ENCODE assay signal across 8 mouse cellular contexts in the genomic region with DNA sequence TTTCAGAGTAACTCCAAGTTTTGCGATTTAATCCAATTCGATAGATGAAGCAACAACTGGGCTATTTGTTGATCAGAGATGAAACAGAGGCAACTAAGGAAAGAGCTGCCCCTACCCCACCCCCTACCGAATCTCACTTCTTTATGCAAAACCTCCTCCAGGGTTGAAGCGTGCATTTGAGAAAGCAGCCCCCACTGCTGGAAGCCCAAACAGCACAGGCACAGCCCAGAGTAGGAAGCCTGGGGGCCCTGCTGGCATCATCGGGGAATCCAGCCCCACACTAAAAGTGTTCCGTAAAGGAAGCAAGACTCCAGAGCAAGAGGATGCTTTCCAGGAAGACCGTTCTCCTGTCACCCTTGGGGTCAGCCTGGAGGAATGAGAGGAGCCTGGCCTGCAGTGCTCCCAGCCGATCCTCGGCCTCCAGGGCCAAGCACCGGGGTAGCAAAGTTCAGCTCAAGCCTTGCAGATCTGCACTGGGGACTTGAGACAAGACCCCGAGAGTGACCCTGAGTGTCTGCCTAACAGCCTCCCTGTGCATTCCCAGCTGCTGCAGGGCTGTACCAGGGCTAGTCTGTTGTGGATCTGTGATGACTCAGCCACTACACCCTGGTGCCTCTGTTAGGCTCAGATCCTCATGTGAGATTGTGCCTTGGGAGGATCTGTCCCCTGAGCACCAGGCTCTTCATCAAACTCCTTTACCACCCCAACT. TPM values are rescaled to one million over a fixed set of nuclear protein-coding genes. Genes with fewer than 3 reads are reported as not detected.
DNase-seq lines count a peak whose midpoint lies in the region; ATAC-seq and TF ChIP-seq lines count a peak whose summit lies in the region.

No protein-coding gene starts in this region.

- ATAC-seq in heart, embryonic 12.5 days (ENCODE audit: insufficient number of reproducible peaks, low FRiP score), result peak; percentile 78
- ATAC-seq in Patski, result peak; percentile 80
- ATAC-seq in granulocyte monocyte progenitor cell, adult 5-6 weeks (replicated peaks; ENCODE audit: poor library complexity, severe bottlenecking), result 0 out of 2 replicates have a peak, but pooled peaks have one; percentile 22
- 0 out of 2 replicates have a peak, but pooled peaks have one; percentile 24 for ATAC-seq in liver, embryonic 16.5 days (ENCODE audit: low read depth)
- no peak for ATAC-seq in activated CD4-positive, CD25-positive, alpha-beta regulatory T cell, adult 4 months

- WGBS in heart, embryonic 12.5 days, result 9% methylated on average over 11 of the region's 11 CpGs
- WGBS in liver, embryonic 16.5 days (ENCODE audit: insufficient replicate concordance), result 52% methylated on average over 11 of the region's 11 CpGs

- no peaks in the 10 kb centered on the region for H3K27me3 ChIP-seq in heart, embryonic 12.5 days (replicated peaks)
- no peaks in the 10 kb centered on the region for H3K27me3 ChIP-seq in Patski
- no peaks in the 10 kb centered on the region for H3K27me3 ChIP-seq in liver, embryonic 16.5 days (ENCODE audit: control insufficient read depth, insufficient read depth, low read depth, low read length)

- H3K4me2 ChIP-seq in heart, embryonic 12.5 days, result peak overlapping the region; percentile 54
- H3K4me2 ChIP-seq in liver, embryonic 16.5 days (ENCODE audit: low read depth, low read length), result no peak overlapping the region

- POLR2A ChIA-PET in Patski (lab: Charles Lee), result interaction anchor here (0.6 to 0.9 kb wide), 2 partner anchors 13 to 606 kb away, joined by 3 read pairs; no protein-coding TSS in a partner anchor

- CTCF ChIA-PET in Patski (lab: Charles Lee), result no interaction called here

- H3K9ac ChIP-seq in heart, embryonic 12.5 days, result peak overlapping the region; percentile 49
- no peak overlapping the region for H3K9ac ChIP-seq in liver, embryonic 16.5 days (ENCODE audit: low read depth, low read length)

- H3K36me3 ChIP-seq in heart, embryonic 12.5 days, result peaks cover 35% of the 10 kb centered on the region
- no peaks in the 10 kb centered on the region for H3K36me3 ChIP-seq in liver, embryonic 16.5 days (ENCODE audit: control insufficient read depth, insufficient read depth)

- peak overlapping the region; percentile 77 for H3K27ac ChIP-seq in heart, embryonic 12.5 days (ENCODE audit: poor library complexity, severe bottlenecking)
- no peak overlapping the region for H3K27ac ChIP-seq in liver, embryonic 16.5 days (ENCODE audit: low read length)

- no peak for DNase-seq in heart, postnatal 25 days (ENCODE audit: low spot score)
- DNase-seq in Patski (ENCODE audit: low read depth, low spot score), result no peak
- DNase-seq in layer of hippocampus, postnatal 14 days (ENCODE audit: low spot score in 2 of 2), result no peak
- no peak for DNase-seq in spleen, adult 12 weeks (ENCODE audit: low spot score)

- intact Hi-C loops in heart, postnatal 25 days (cut with DNase I), result no loop called here

- H3K4me3 ChIP-seq in heart, embryonic 12.5 days, result no peak overlapping the region
- no peak overlapping the region for H3K4me3 ChIP-seq in liver, embryonic 16.5 days (ENCODE audit: low read depth, low read length)

- in situ Hi-C loops in Patski (cut with MboI; ENCODE audit: low pct_unique_long_range_greater_than_20kb), result no loop called here

- H3K4me1 ChIP-seq in heart, embryonic 12.5 days (replicated peaks), result peaks cover 45% of the 10 kb centered on the region
- H3K4me1 ChIP-seq in liver, embryonic 16.5 days (ENCODE audit: control insufficient read depth, low read depth, low read length), result no peaks in the 10 kb centered on the region

- no peak for TF ChIP-seq CTCF in Patski (IDR thresholded peaks at IDR 0.05)

- no peaks in the 10 kb centered on the region for H3K9me3 ChIP-seq in heart, embryonic 12.5 days (replicated peaks)
- no peaks in the 10 kb centered on the region for H3K9me3 ChIP-seq in liver, embryonic 16.5 days (replicated peaks; ENCODE audit: control insufficient read depth, low read length)

RNA-seq across cellular contexts. Expression of gene Pbx1, which starts 15.2 kb away (rescaled TPM):
- 26.2 and 26.3 TPM in 2 replicates for polyA plus RNA-seq in heart, embryonic 12.5 days (2016; fragmentation: Nextera tagmentation; extraction: Ambion mirVana)
- 10 to 100 TPM; 51.3 to 55.2 TPM for total RNA-seq in heart, postnatal 25 days (2021)
- polyA plus RNA-seq in Patski (2021), result 49.9 TPM
- 4.9 and 8.2 TPM in 2 replicates for total RNA-seq in granulocyte monocyte progenitor cell, adult 5-6 weeks (2014; fragmentation: Nextera tagmentation)
- 4.1 and 4.7 TPM in 2 replicates for total RNA-seq in granulocyte monocyte progenitor cell, adult 5-6 weeks (2017)
- polyA plus RNA-seq in liver, embryonic 16.5 days (2015; fragmentation: Nextera tagmentation; extraction: Ambion mirVana), result 1.8 and 2.1 TPM in 2 replicates
- under 1 TPM in 1 of 2 experiments, not detected in 1; 0.08 TPM for polyA plus RNA-seq in activated CD4-positive, CD25-positive, alpha-beta regulatory T cell, adult 4 months (2017; shearing (Covaris generic))
- total RNA-seq in layer of hippocampus, postnatal 14 days (2021), result 100 to 1,000 TPM; 103 to 106 TPM
